Mouse (Mus musculus) embryo, embryonic 10 days (tissue): Measurements from ENCODE around the gene Mvb12b.

Source experiments
- DNase-seq: peaks from one replicate; pipeline ENCODE4 v3.0.0-alpha.2; 2015; ENCODE audit warnings: low spot score

Mvb12b gene

DNA sequence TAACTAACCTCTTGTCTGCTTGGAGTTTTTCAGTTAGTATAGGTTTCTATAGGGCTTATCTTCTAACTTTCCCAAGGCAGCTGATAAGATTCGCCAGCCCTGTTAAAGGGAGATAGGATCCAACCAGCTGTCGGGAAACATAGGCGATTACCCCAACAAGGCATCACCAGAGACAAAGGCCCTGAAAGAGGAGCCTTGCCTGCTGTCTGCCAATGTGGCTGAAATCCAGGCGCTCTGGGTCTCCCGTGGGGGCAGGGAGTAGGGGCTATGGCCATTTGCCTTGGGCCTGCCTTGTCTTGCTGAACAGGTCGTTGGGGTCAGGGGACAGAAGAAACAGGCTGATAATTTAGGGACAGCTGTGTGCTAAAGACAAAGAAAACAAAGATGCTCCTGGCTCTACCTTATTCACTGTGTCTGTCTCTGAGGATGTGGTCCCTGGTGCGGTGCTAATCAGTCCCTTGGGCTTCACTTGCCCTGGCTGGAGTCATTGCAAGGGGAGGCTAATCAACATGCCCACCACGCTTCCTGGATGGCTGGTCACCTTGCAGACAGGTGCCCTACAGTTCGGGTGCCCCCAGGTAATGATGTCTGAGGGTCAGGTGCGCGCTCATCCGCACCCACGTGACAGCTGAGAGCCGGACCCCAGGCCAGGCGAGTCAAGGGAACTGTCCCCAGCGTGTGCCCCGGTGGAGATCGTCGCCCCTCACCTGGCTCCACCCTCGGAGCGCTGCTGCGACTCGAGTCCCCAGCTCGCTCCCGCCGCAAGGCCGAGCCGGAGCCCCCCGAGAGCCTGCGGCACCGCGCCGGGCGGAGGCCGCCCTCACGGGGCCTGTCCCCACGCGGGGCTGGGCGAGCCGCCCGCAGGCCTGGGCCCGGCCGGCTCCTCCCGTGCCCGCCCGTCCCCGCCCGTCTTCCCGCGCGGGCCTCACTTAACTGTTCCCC lies 1.1 kb downstream of the Mvb12b start:
- DNase-seq = peak; percentile 66

DNA sequence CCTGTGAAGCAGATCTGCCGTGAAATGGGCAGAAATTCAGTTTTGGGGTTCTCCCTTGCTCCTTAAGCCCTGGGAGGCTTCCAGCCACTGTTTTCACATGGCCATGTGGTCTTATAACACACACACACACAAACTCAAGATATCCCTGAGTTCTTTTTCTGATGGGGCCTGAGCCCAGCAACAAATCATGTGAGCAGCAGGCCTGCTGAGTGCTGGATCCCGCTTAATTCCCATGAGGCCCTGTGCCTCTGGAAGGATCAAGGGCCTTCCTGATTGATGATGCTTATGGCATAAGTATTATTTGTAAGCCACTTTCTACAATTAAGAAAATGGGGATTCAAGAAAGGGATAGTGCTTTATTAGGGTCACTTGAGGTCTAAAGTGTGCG lies 2.5 kb downstream of the Mvb12b start:
- DNase-seq = no peak

GRCm38 (mm10) chr2:33884623-33885263 lies 3.0 kb downstream of the Mvb12b start:
- DNase-seq = no peak

- no peak for DNase-seq
Observed at GRCm38 (mm10) chr2:33879223-33879622, 8.5 kb downstream of the Mvb12b start.

- DNase-seq = peak; percentile 57
Observed at GRCm38 (mm10) chr2:33878437-33878836, 9.3 kb downstream of the Mvb12b start.

GRCm38 (mm10) chr2:33877663-33878360 lies 9.9 kb downstream of the Mvb12b start:
- DNase-seq = no peak

GRCm38 (mm10) chr2:33876529-33877290 lies 11.0 kb downstream of the Mvb12b start:
- DNase-seq = peak; percentile 92

- DNase-seq = peak; percentile 30
Observed at GRCm38 (mm10) chr2:33875594-33875993, 12.2 kb downstream of the Mvb12b start.

DNA sequence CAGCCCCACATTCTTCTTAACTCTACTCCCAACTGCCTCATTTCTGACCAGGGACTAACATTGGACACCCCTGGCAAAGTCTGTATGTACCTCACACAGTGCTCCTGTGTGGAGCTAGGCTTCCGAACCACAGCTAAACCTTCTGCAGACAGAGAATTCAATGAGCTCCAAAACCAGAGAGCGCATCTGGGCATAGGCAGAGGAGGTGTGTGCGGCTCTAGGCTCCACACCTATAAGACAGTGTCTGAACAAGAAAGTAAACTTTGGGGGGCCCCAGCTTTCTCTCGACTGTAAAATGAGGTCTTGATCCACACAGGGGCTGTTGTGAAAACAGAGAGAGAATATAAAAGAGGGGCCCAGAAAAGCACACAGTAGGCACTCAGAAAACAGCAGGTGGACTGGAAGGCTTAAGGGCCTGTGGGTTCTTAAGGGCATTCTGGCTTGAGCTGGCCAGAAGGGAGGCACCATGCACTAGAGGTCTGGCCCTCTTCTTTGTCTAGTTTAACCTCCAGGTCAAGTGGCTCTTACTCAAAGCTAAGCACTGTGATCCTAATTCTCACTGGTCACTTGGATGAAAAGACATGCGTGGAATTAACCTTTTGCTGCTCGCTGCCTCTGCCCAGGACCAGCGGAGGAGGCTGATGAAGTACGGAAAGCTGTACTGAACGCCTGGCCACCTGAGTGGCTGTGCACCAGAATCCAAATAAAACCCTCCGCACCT lies 12.7 kb downstream of the Mvb12b start:
- peak; percentile 68 for DNase-seq

DNA sequence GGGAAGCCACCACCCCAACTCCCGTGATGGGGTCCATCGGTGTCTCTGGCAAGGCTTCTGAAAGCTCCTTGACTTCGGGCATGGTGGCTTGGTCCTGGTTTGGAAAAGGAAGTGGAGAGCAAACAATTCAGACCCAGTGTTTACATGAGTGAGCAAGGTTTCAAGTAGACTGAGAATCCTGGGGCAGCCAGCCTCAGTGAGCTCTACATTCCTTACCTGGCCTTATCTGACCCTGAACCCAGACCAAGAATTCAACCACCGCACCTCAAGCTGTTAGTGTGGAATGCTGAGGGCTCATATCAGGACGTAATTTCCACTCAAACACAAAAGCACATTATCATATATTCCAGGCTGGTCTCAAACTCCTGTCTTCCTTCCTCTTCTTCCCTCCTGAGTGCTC lies 13.4 kb downstream of the Mvb12b start:
- no peak for DNase-seq

DNA sequence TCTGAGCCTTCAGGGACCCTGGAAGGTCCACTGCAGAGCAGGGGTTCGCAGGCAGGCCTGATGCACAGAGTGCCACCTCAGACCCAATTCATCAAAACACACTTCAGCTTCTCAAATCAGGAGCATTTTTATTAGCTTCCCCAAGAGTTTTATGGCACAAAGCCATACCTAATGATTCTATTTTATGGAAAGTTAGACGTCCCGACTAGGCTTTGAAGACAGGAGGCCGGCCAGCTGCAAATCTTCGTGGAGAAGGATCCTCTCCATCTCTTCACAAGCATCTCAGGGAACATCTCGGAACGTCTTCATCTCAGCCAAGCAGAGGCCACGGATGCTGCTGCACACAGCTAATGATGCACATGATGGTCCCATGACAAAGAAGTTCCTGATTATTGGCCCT lies 14.2 kb downstream of the Mvb12b start:
- no peak for DNase-seq

- DNase-seq = peak; percentile 45
Observed at GRCm38 (mm10) chr2:33872841-33873271, 14.9 kb downstream of the Mvb12b start.

GRCm38 (mm10) chr2:33871181-33871520 lies 16.6 kb downstream of the Mvb12b start:
- DNase-seq = no peak

DNA sequence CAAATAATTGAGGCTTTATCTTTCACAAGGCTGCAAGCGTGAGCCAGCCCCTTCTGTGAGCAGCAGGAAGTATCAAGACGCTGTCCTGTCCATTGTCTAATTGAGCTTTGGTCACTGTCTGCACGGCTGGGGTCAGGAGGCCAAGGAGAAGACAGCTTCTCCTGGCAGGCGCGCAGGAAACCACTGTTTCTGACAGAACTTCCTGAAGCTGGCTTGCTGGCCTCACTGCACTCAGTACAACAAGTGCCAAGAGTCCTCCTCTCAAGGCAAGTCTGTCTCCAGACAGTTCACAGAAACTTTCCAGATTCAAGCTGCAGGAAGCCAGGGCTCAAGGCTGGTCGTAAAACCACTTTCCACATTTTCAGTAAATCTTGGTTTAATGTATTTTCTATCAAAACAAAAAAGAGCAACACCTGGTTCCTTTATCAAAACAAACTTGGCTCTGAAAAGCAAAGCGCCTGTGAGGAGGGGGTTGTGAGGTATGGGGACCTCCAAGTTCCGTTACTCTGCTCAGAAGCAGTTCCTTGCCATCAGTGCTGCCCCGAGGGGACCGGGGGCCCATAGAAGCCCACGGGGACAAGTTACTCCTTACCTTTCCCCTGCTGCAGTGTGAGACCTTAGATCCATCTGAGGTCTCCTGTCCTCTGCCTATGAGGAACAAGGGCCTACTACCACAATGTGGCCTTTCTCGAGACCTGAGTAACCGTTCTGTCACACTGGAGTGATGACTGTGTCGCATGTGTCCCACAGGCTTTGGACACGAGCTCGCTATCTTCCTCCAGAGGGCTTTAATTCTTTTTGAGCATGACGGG lies 17.2 kb downstream of the Mvb12b start:
- DNase-seq = peak; percentile 57

GRCm38 (mm10) chr2:33869689-33870343 lies 17.9 kb downstream of the Mvb12b start:
- no peak for DNase-seq

DNA sequence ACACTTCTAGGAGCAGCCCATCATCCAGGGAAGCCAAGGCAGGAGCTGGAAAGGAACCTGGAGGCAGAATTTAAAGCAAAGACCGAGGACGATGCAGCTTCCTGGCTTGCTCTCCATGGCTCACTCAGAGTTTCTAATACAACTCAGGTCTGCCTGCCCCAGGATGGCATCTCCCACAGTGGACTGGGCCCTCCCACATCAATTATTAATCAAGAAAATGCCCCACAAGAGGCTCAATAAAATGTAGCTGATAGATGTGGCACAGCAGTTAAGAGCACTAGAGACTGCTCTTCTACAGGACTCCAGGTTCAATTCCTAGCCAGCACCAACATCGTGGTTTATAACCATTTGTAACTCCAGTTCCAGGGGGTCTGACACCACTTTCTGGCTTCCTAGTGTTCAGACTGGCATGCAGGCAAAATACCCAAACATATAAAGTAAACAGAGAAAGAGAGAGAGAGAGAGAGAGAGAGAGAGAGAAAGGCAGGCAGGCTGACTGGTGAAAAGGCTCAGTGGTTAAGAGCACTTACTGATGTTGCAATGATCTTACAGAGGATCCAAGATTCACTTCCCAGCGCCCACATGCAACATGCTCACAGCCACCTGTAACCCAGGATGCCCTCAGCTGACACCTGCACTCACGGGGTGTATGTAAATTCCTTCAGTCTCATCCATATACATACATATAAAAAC lies 18.6 kb downstream of the Mvb12b start:
- DNase-seq = no peak

DNA sequence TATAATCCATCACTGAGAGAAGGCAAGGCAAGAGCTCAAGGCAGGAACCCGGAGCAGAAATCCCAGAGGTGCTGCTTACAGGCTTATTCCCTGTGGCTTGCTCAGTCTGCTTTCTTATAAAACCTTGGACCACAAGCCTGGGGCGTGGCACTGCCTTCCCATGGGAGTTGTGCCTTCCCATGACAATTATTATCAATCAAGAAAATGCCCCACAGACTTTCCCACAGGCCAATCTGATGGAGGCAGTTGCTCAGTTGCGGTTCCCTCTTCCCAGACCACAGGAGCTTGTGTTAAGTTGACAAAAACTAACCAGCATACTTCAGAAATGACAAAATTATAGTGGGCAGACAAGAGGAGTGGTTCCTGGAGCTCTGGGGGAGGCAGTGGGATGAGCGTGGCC lies 19.4 kb downstream of the Mvb12b start:
- no peak for DNase-seq

DNA sequence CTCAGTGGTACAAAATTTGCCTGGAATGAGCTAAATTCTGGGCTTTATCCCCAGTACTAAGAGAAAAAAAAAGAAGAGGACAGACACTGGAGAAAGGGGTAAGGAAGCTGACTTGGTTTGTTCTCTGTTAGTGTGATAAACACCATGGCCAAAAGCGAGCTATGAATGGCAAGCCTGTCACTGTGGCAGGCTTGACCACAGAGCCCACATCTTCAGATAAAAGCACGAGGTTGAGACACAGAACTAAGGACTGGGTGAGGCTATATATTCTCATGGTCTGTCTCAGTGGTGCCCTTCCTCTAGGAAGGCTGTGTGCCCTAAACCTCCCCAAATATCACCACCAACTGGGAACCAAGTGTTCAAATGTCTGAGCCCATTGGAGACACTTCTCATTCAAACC lies 31.0 kb downstream of the Mvb12b start:
- DNase-seq = no peak
